Mouse (Mus musculus) neural tube, postnatal 0 days (tissue): ENCODE measurements around the gene Stx7. TPM values are rescaled to one million over a fixed set of nuclear protein-coding genes. Genes with fewer than 3 reads are reported as not detected.

Experiments used
- polyA plus RNA-seq: library from polyadenylated mRNA; unstranded; fragments of >200 nt; fragmentation: Nextera tagmentation; extraction: Ambion mirVana; gene quantifications from 2 replicates; pipeline ENCODE4 v1.2.1, GENCODE M21; 2015

Stx7 gene
- polyA plus RNA-seq, result 272 and 281 TPM in 2 replicates

DNA sequence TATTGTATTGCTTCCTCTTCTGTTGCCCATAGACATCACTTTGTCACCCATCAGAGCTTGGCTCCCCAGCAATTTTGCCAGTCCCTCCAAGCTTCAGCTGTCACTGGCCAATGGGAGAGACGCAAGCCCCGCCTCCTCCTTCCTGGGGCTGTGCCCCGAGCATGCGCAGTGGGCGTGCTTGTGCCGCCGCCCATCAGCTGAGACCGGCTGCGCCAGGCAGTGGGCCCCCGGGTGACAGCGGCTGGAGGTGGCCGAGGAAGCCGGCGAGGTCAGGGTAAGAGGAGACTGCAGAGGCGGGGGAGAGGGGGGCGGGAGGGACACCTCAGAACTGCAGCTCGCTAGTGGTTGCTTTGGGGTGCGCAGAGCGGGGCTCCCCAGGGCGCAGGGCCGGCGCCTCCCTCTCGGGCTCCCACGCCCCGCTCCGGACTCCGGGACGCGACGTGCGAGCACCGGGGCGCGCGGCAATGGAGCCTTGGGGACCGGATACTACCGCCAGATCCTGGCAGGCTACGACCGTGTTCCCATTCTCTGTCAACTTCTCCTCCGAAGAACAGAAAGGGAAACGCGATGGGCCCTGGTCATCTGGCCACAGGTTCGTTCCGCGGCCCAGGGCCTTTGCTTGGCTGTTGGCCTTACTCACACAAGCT, at the start of gene Stx7:
TSS of gene Stx7 (plus strand) at position 168 of the 647 bp plus-strand sequence.

GRCm38 (mm10) chr10:24101812-24102211, 47.3 kb upstream of the Stx7 start, which contains the start of gene Taar8c:
Gene Taar8c, minus strand, starts transcription at chr10:24101912.

DNA sequence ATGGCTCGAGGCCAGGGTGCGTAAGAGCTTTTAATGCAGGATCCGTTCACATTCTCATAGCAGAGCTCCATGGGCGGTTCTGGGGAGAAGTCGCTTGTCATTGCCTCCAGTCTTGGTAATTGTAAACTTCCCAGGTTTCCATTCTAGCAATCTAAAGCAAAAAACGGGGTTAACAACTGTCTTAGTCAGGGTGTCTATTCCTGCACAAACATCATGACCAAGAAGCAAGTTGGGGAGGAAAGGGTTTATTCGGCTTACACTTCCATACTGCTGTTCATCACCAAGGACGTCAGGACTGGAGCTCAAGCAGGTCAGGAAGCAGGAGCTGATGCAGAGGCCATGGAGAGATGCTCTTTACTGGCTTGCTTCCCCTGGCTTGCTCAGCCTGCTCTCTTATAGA, 39.7 kb upstream of the Stx7 start, which contains the start of gene Taar9:
TSS of gene Taar9 (minus strand) at position 101 of the 400 bp plus-strand sequence.

DNA sequence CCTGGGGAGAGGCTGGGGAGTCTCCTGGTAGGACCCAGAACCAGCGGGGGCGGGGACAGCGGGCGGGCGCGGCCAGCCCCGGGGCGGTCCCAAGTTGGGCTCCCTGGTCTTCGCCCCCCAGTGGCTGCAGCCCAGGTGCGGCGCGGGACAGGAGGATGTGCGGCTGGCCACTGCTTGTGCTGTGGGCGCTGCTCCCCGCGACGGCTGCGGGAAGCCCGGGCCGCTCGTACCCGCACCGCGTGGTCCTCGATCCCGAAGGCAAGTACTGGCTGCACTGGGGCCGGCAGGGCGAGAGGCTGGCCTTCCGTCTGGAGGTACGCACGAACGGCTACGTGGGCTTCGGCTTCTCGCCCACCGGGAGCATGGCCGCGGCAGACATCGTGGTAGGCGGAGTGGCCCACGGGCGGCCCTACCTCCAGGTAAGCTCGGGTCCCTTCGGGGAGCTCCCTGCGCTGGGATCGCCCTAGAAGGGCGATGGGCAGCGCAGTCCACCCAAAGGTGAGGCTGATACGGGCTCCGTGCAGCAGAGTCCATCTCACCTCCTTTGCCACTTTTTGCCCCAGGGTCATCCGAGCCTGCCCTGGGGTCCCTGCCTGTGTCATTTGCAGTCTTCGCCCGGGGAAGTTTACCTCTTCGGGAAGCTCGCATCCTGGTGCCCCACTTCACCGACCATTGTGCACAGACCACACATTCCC, 74.5 kb downstream of the Stx7 start, which contains the start of gene Moxd1:
TSS of gene Moxd1 (plus strand) at position 69 of the 695 bp plus-strand sequence.

Other genes starting within 250 kb of the Stx7 start
- gene Taar1, start 228.9 kb upstream of the Stx7 start, polyA plus RNA-seq, result not detected in 2 replicates
- 0.25 TPM in 1 of 2 replicates, not detected in the other for gene Taar2, start 210.7 kb upstream of the Stx7 start, polyA plus RNA-seq
- gene Taar3, start 199.7 kb upstream of the Stx7 start, polyA plus RNA-seq, result not detected in 2 replicates
- gene Taar4, start 188.8 kb upstream of the Stx7 start, polyA plus RNA-seq, result 0.19 TPM in 1 of 2 replicates, not detected in the other
- gene Taar5, start 178.6 kb upstream of the Stx7 start, polyA plus RNA-seq, result 0.15 TPM in 1 of 2 replicates, not detected in the other
- not detected in 2 replicates for gene Taar6, start 163.7 kb upstream of the Stx7 start, polyA plus RNA-seq
- not detected in 2 replicates for gene Taar7a, start 155.8 kb upstream of the Stx7 start, polyA plus RNA-seq
- gene Taar7b, start 149.4 kb upstream of the Stx7 start, polyA plus RNA-seq, result not detected in 2 replicates
- not detected in 2 replicates for gene Taar7d, start 122.1 kb upstream of the Stx7 start, polyA plus RNA-seq
- gene Taar7e, start 111.7 kb upstream of the Stx7 start, polyA plus RNA-seq, result not detected in 2 replicates
- gene Taar7f, start 99.8 kb upstream of the Stx7 start, polyA plus RNA-seq, result not detected in 2 replicates
- gene Taar8a, start 72.8 kb upstream of the Stx7 start, polyA plus RNA-seq, result not detected in 2 replicates
- gene Taar8b, start 57.0 kb upstream of the Stx7 start, polyA plus RNA-seq, result not detected in 2 replicates
- gene Taar8c, start 47.4 kb upstream of the Stx7 start, polyA plus RNA-seq, result not detected in 2 replicates
- gene Taar9, start 39.8 kb upstream of the Stx7 start, polyA plus RNA-seq, result not detected in 2 replicates
- gene Moxd1, start 74.2 kb downstream of the Stx7 start, polyA plus RNA-seq, result 4.5 and 4.6 TPM in 2 replicates